Mouse (Mus musculus) stomach, embryonic 16.5 days (tissue): ENCODE measurements around the gene Csnk1g1. TPM values are rescaled to one million over a fixed set of nuclear protein-coding genes. Genes with fewer than 3 reads are reported as not detected.
A peak's percentile ranks its signal among the peaks of the same experiment; 100 is the strongest.

ENCODE experiments used
- ATAC-seq: fragments of 200-750 bp; cut with Nextera tagmentation; 2 replicates; pipeline ENCODE4 v1.8.0; 2017; ENCODE audit warnings: moderate number of reproducible peaks, moderate TSS enrichment; ENCODE audit not compliant: insufficient read depth, low FRiP score
- H3K27ac ChIP-seq: fragments of 300-500 bp; sonication (generic); 2 replicates; pipeline ENCODE4 v1.5.1; 2014; ENCODE audit warnings: low read length
- H3K27me3 ChIP-seq: fragments of 300-500 bp; sonication (generic); 2 replicates; pipeline ENCODE4 v1.6.1; 2014; ENCODE audit warnings: low read length, control low read depth, mixed read lengths; ENCODE audit not compliant: control insufficient read depth, insufficient read depth
- H3K36me3 ChIP-seq: fragments of 300-500 bp; sonication (generic); 2 replicates; pipeline ENCODE4 v1.6.1; 2014; ENCODE audit warnings: low read length; ENCODE audit not compliant: control insufficient read depth, insufficient read depth
- H3K4me1 ChIP-seq: fragments of 300-500 bp; sonication (generic); 2 replicates; pipeline ENCODE4 v1.6.1; 2014; ENCODE audit warnings: low read length, control low read depth, mixed read lengths; ENCODE audit not compliant: control insufficient read depth, insufficient read depth
- H3K4me2 ChIP-seq: fragments of 300-500 bp; sonication (generic); 2 replicates; pipeline ENCODE4 v1.6.1; 2014; ENCODE audit warnings: low read depth, low read length, mixed read lengths
- H3K4me3 ChIP-seq: fragments of 300-500 bp; sonication (generic); replicated peaks from 2 replicates; pipeline ENCODE4 v1.5.1; 2014; ENCODE audit warnings: mild to moderate bottlenecking, low read length
- H3K9ac ChIP-seq: fragments of 300-500 bp; sonication (generic); 2 replicates; pipeline ENCODE4 v1.6.1; 2014; ENCODE audit warnings: low read length
- H3K9me3 ChIP-seq: fragments of 300-500 bp; sonication (generic); replicated peaks from 2 replicates; pipeline ENCODE4 v1.6.1; 2016; ENCODE audit warnings: low read length, control low read depth; ENCODE audit not compliant: control insufficient read depth
- WGBS: fragments of 180-500 bp; shearing (Covaris S2); extraction: QIAGEN DNeasy Blood & Tissue Kit; methylation state at CpG from one replicate; pipeline ENCODE4 v1.1.7; 2014; 5-methylcytosine and 5-hydroxymethylcytosine counted together
- polyA plus RNA-seq: library from polyadenylated mRNA; unstranded; fragments of >200 nt; fragmentation: Nextera tagmentation; extraction: Ambion mirVana; gene quantifications from 2 replicates; pipeline ENCODE4 v1.2.1, GENCODE M21; 2015

Gene Csnk1g1
- polyA plus RNA-seq, 1 experiment from 2014 or later, result 13.1 TPM

GRCm38 (mm10) chr9:66068056-66068455 lies 159.3 kb downstream of the Csnk1g1 start:
- WGBS, result 80% methylated on average over 4 of the region's 4 CpGs
- Histone ChIP-seq H3K4me2 (no peak overlapping the region), H3K9me3 (no peaks in the 10 kb centered on the region), H3K27ac (no peak overlapping the region), H3K4me3 (no peak overlapping the region), H3K4me1 (peaks cover 7% of the 10 kb centered on the region), H3K36me3 (peaks cover 18% of the 10 kb centered on the region; the same call in 1 of the 2 replicates), H3K9ac (no peak overlapping the region), H3K27me3 (peaks cover 15% of the 10 kb centered on the region)
- no peak for ATAC-seq

GRCm38 (mm10) chr9:66068971-66069391 lies 160.3 kb downstream of the Csnk1g1 start:
- Histone ChIP-seq H3K27ac (no peak overlapping the region), H3K4me1 (peaks cover 7% of the 10 kb centered on the region), H3K9ac (peak overlapping the region; percentile 64), H3K4me3 (peak overlapping the region; percentile 54), H3K9me3 (no peaks in the 10 kb centered on the region), H3K36me3 (peaks cover 15% of the 10 kb centered on the region; the same call in 1 of the 2 replicates), H3K27me3 (peaks cover 15% of the 10 kb centered on the region), H3K4me2 (peak overlapping the region; percentile 92)
- 1% methylated on average over 30 of the region's 30 CpGs for WGBS
- peak; percentile 45; the same call in 1 of the 2 replicates for ATAC-seq

GRCm38 (mm10) chr9:66069583-66069982 lies 160.9 kb downstream of the Csnk1g1 start, which contains the start of gene Snx22:
Gene Snx22, minus strand, starts transcription at chr9:66069719.
- no peaks in the 10 kb centered on the region for H3K9me3 ChIP-seq
- ATAC-seq, result peak; percentile 95
- H3K4me3 ChIP-seq, result peak within 1 kb of the TSS; percentile 54
- peaks cover 15% of the 10 kb centered on the region for H3K27me3 ChIP-seq
- H3K27ac ChIP-seq, result no peak within 1 kb of the TSS
- 2% methylated on average over 22 of the region's 22 CpGs for WGBS
- peak within 1 kb of the TSS; percentile 64 for H3K9ac ChIP-seq
- H3K4me1 ChIP-seq, result peaks cover 7% of the 10 kb centered on the region
- peak within 1 kb of the TSS; percentile 92 for H3K4me2 ChIP-seq
- peaks cover 15% of the 10 kb centered on the region; the same call in 1 of the 2 replicates for H3K36me3 ChIP-seq

- WGBS, result 83% methylated on average over 5 of the region's 5 CpGs
- H3K4me3 ChIP-seq, result no peak overlapping the region
- peaks cover 15% of the 10 kb centered on the region for H3K27me3 ChIP-seq
- ATAC-seq, result no peak
- no peak overlapping the region for H3K4me2 ChIP-seq
- H3K27ac ChIP-seq, result no peak overlapping the region
- H3K9me3 ChIP-seq, result no peaks in the 10 kb centered on the region
- peaks cover 13% of the 10 kb centered on the region; the same call in 1 of the 2 replicates for H3K36me3 ChIP-seq
- H3K4me1 ChIP-seq, result peaks cover 7% of the 10 kb centered on the region
- no peak overlapping the region for H3K9ac ChIP-seq
Measured at GRCm38 (mm10) chr9:66070151-66070550, 161.4 kb downstream of the Csnk1g1 start.

- Histone ChIP-seq H3K9ac (no peak overlapping the region), H3K27ac (no peak overlapping the region), H3K9me3 (no peaks in the 10 kb centered on the region), H3K4me1 (peaks cover 7% of the 10 kb centered on the region), H3K36me3 (no peaks in the 10 kb centered on the region), H3K4me2 (no peak overlapping the region), H3K27me3 (peaks cover 12% of the 10 kb centered on the region), H3K4me3 (no peak overlapping the region)
- no peak for ATAC-seq
- 85% methylated on average over 7 of the region's 7 CpGs for WGBS
Measured at GRCm38 (mm10) chr9:66072754-66073153, 164.0 kb downstream of the Csnk1g1 start.

- Histone ChIP-seq H3K27me3 (no peaks in the 10 kb centered on the region), H3K36me3 (no peaks in the 10 kb centered on the region), H3K4me3 (no peak overlapping the region; the same call in 1 of the 2 replicates), H3K27ac (no peak overlapping the region), H3K9me3 (no peaks in the 10 kb centered on the region), H3K4me1 (peaks cover 7% of the 10 kb centered on the region), H3K9ac (peak overlapping the region; percentile 54; the same call in 1 of the 2 replicates), H3K4me2 (no peak overlapping the region)
- 57% methylated on average over 3 of the region's 3 CpGs for WGBS
- ATAC-seq, result no peak
Measured at GRCm38 (mm10) chr9:66078072-66078471, 169.3 kb downstream of the Csnk1g1 start.

GRCm38 (mm10) chr9:66078493-66078892 lies 169.8 kb downstream of the Csnk1g1 start:
- ATAC-seq, result no peak
- H3K27ac ChIP-seq, result no peak overlapping the region
- H3K4me1 ChIP-seq, result peaks cover 7% of the 10 kb centered on the region
- WGBS, result 7% methylated on average over 14 of the region's 14 CpGs
- H3K4me2 ChIP-seq, result no peak overlapping the region
- H3K27me3 ChIP-seq, result no peaks in the 10 kb centered on the region
- H3K9ac ChIP-seq, result peak overlapping the region; percentile 54; the same call in 1 of the 2 replicates
- peak overlapping the region; percentile 4; the same call in 1 of the 2 replicates for H3K4me3 ChIP-seq
- no peaks in the 10 kb centered on the region for H3K36me3 ChIP-seq
- H3K9me3 ChIP-seq, result no peaks in the 10 kb centered on the region

- Histone ChIP-seq H3K27ac (no peak overlapping the region), H3K4me3 (no peak overlapping the region), H3K36me3 (no peaks in the 10 kb centered on the region), H3K4me2 (no peak overlapping the region), H3K4me1 (peaks cover 7% of the 10 kb centered on the region), H3K9ac (no peak overlapping the region), H3K27me3 (no peaks in the 10 kb centered on the region), H3K9me3 (no peaks in the 10 kb centered on the region)
- no peak for ATAC-seq
- WGBS, result 73% methylated on average over 3 of the region's 3 CpGs
Measured at GRCm38 (mm10) chr9:66080804-66081459, 172.2 kb downstream of the Csnk1g1 start.

GRCm38 (mm10) chr9:66081999-66082398 lies 173.3 kb downstream of the Csnk1g1 start:
- Histone ChIP-seq H3K36me3 (0 out of 2 replicates have a peak, but pooled peaks cover 3% of the 10 kb centered on the region), H3K4me1 (peaks cover 7% of the 10 kb centered on the region), H3K4me3 (no peak overlapping the region), H3K27ac (no peak overlapping the region), H3K9me3 (no peaks in the 10 kb centered on the region), H3K27me3 (no peaks in the 10 kb centered on the region), H3K4me2 (no peak overlapping the region), H3K9ac (no peak overlapping the region)
- no peak for ATAC-seq
- 76% methylated on average over 4 of the region's 4 CpGs for WGBS
